Comparison of ENCODE assay signal across 12 mouse cellular contexts in the genomic region with DNA sequence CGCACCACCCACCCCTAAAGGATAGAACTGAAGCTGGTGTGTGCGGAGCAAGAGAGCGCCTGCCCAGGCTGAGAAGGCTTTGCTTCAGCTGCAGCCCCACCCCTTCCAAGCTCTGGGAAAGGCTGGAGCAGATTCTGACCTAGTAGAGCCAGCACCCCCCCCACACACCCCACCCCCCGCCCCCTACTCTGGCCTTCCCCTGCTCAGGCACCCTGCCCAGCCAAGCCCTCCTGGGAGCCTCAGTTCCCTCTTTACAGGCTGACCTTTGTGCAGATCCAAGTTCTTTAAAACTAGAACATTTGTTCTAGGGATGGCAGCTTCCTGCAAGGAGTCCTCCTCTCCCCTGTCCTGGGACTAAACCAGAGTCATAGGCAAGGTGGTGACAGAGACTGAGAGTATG. TPM values are rescaled to one million over a fixed set of nuclear protein-coding genes. Genes with fewer than 3 reads are reported as not detected.
A peak's percentile ranks its signal among the peaks of the same experiment; 100 is the strongest.
DNase-seq lines count a peak whose midpoint lies in the region; ATAC-seq lines count a peak whose summit lies in the region.
"Had no signal": no experiment of that assay in that cellular context is flagged by ENCODE, and none has a peak within 500 bp of the region (broad histone marks: within the 10 kb centered on the region; RNA-seq: fewer than 3 reads in every experiment).

No protein-coding gene starts in this region.

- DNase-seq in neural tube, embryonic 11.5 days (ENCODE audit: low spot score), result no peak
- DNase-seq in heart, adult 9 months (ENCODE audit: low spot score in 2 of 2), result peak; percentile 60 to 61
- DNase-seq in testis, postnatal 10 days (ENCODE audit: low spot score), result peak; percentile 84
- DNase-seq in layer of hippocampus, postnatal 25 days (ENCODE audit: extremely low spot score in 1 of 2, low spot score in 1 of 2), result no peak
- DNase-seq in MN1 (ENCODE audit: low spot score), result no peak
- no peak for DNase-seq in layer of hippocampus, adult 18-20 months (ENCODE audit: low spot score in 2 of 2)
- DNase-seq: thymus, postnatal 25 days had no signal

- WGBS in neural tube, embryonic 11.5 days, result 49% methylated on average over 4 of the region's 4 CpGs
- 57% methylated on average over 4 of the region's 4 CpGs for WGBS in neural tube, embryonic 15.5 days
- WGBS in kidney, embryonic 14.5 days, result 35% methylated on average over 4 of the region's 4 CpGs

- no peak for ATAC-seq in neural tube, embryonic 11.5 days (ENCODE audit: insufficient read depth, low FRiP score, low TSS enrichment)
- ATAC-seq in neural tube, embryonic 15.5 days (ENCODE audit: low FRiP score), result no peak
- ATAC-seq in kidney, embryonic 14.5 days (ENCODE audit: low FRiP score, low TSS enrichment), result no peak

- no peak overlapping the region for H3K27ac ChIP-seq in neural tube, embryonic 11.5 days (ENCODE audit: low read depth, low read length)
- no peak overlapping the region for H3K27ac ChIP-seq in neural tube, embryonic 15.5 days (replicated peaks)
- H3K27ac ChIP-seq in kidney, embryonic 14.5 days (ENCODE audit: low read depth, low read length), result no peak overlapping the region

- peaks cover 12% of the 10 kb centered on the region; the same call in 1 of the 2 replicates for H3K4me1 ChIP-seq in neural tube, embryonic 11.5 days (ENCODE audit: control insufficient read depth, insufficient read depth, low read length)
- H3K4me1 ChIP-seq in neural tube, embryonic 15.5 days, result peaks cover 34% of the 10 kb centered on the region
- peaks cover 13% of the 10 kb centered on the region for H3K4me1 ChIP-seq in kidney, embryonic 14.5 days (ENCODE audit: control insufficient read depth, insufficient read depth, low read length)

- H3K9me3 ChIP-seq in neural tube, embryonic 11.5 days (ENCODE audit: control insufficient read depth, low read length), result no peaks in the 10 kb centered on the region
- no peaks in the 10 kb centered on the region for H3K9me3 ChIP-seq in neural tube, embryonic 15.5 days (replicated peaks)
- no peaks in the 10 kb centered on the region for H3K9me3 ChIP-seq in kidney, embryonic 14.5 days (ENCODE audit: control insufficient read depth, low read length)

- peaks cover 32% of the 10 kb centered on the region for H3K27me3 ChIP-seq in neural tube, embryonic 11.5 days (ENCODE audit: control insufficient read depth, insufficient read depth, low read length)
- H3K27me3 ChIP-seq in neural tube, embryonic 15.5 days (replicated peaks), result peaks cover 35% of the 10 kb centered on the region
- peaks cover 9% of the 10 kb centered on the region; the same call in 1 of the 2 replicates for H3K27me3 ChIP-seq in kidney, embryonic 14.5 days (ENCODE audit: control insufficient read depth, insufficient read depth, low read length)

- no peak overlapping the region for H3K9ac ChIP-seq in neural tube, embryonic 11.5 days (ENCODE audit: low read length)
- no peak overlapping the region for H3K9ac ChIP-seq in neural tube, embryonic 15.5 days (replicated peaks)
- no peak overlapping the region for H3K9ac ChIP-seq in kidney, embryonic 14.5 days (ENCODE audit: low read depth, low read length)

- 0 out of 2 replicates have a peak overlapping the region, but pooled peaks have one; percentile 3 for H3K4me2 ChIP-seq in neural tube, embryonic 11.5 days (ENCODE audit: low read depth)
- H3K4me2 ChIP-seq in neural tube, embryonic 15.5 days, result no peak overlapping the region
- 0 out of 2 replicates have a peak overlapping the region, but pooled peaks have one; percentile 6 for H3K4me2 ChIP-seq in kidney, embryonic 14.5 days (replicated peaks; ENCODE audit: low read depth, low read length)

- no peaks in the 10 kb centered on the region for H3K36me3 ChIP-seq in neural tube, embryonic 11.5 days (ENCODE audit: control insufficient read depth, insufficient read depth, low read length)
- no peaks in the 10 kb centered on the region for H3K36me3 ChIP-seq in neural tube, embryonic 15.5 days
- H3K36me3 ChIP-seq in kidney, embryonic 14.5 days (ENCODE audit: control insufficient read depth, insufficient read depth, low read length), result no peaks in the 10 kb centered on the region
- H3K36me3 ChIP-seq: G1E had no signal

- no peak overlapping the region for H3K4me3 ChIP-seq in neural tube, embryonic 11.5 days (ENCODE audit: low read depth, low read length)
- no peak overlapping the region for H3K4me3 ChIP-seq in neural tube, embryonic 15.5 days (replicated peaks)
- H3K4me3 ChIP-seq in kidney, embryonic 14.5 days (ENCODE audit: low read length), result no peak overlapping the region

RNA-seq across cellular contexts. Expression of a gene that starts 1.8 kb away (rescaled TPM):
- 3.4 and 4.2 TPM in 2 replicates for polyA plus RNA-seq in neural tube, embryonic 11.5 days (2014; fragmentation: Nextera tagmentation; extraction: Ambion mirVana)
- polyA plus RNA-seq in neural tube, embryonic 15.5 days (2015; fragmentation: Nextera tagmentation; extraction: Ambion mirVana), result 5.0 and 6.3 TPM in 2 replicates
- polyA plus RNA-seq in kidney, embryonic 14.5 days (2014; fragmentation: Nextera tagmentation; extraction: Ambion mirVana), result 10.1 and 10.7 TPM in 2 replicates
- 10 to 100 TPM in 1 of 2 experiments, 1 to 10 TPM in 1; 7.3 to 11.1 TPM for total RNA-seq in layer of hippocampus, postnatal 25 days (2021)
- total RNA-seq in layer of hippocampus, adult 18-20 months (2021), result 1 to 10 TPM; 8.7 to 9.2 TPM
- total RNA-seq: megakaryocyte progenitor cell, adult 5-6 weeks had no signal
- polyA plus RNA-seq: G1E had no signal

RNA-seq across cellular contexts. Expression of a gene that starts 10.6 kb away (rescaled TPM):
- 11.4 and 11.8 TPM in 2 replicates for polyA plus RNA-seq in neural tube, embryonic 11.5 days (2014; fragmentation: Nextera tagmentation; extraction: Ambion mirVana)
- polyA plus RNA-seq in neural tube, embryonic 15.5 days (2015; fragmentation: Nextera tagmentation; extraction: Ambion mirVana), result 4.4 and 8.5 TPM in 2 replicates
- 11.7 and 14.1 TPM in 2 replicates for polyA plus RNA-seq in kidney, embryonic 14.5 days (2014; fragmentation: Nextera tagmentation; extraction: Ambion mirVana)
- 1 to 10 TPM; 2.2 to 4.0 TPM for total RNA-seq in layer of hippocampus, postnatal 25 days (2021)
- 1 to 10 TPM; 3.4 to 3.5 TPM for total RNA-seq in layer of hippocampus, adult 18-20 months (2021)
- total RNA-seq: megakaryocyte progenitor cell, adult 5-6 weeks had no signal

RNA-seq across cellular contexts. Expression of a gene that starts 15.6 kb away (rescaled TPM):
- polyA plus RNA-seq in neural tube, embryonic 11.5 days (2014; fragmentation: Nextera tagmentation; extraction: Ambion mirVana), result 1,905 and 1,926 TPM in 2 replicates
- polyA plus RNA-seq in neural tube, embryonic 15.5 days (2015; fragmentation: Nextera tagmentation; extraction: Ambion mirVana), result 1,034 and 1,270 TPM in 2 replicates
- polyA plus RNA-seq in kidney, embryonic 14.5 days (2014; fragmentation: Nextera tagmentation; extraction: Ambion mirVana), result 2,108 and 2,169 TPM in 2 replicates
- 100 to 1,000 TPM; 426 to 481 TPM for total RNA-seq in layer of hippocampus, postnatal 25 days (2021)
- total RNA-seq in layer of hippocampus, adult 18-20 months (2021), result 100 to 1,000 TPM; 438 to 463 TPM

RNA-seq across cellular contexts. Expression of a gene that starts 23.7 kb away (rescaled TPM):
- 84.0 and 93.7 TPM in 2 replicates for polyA plus RNA-seq in neural tube, embryonic 11.5 days (2014; fragmentation: Nextera tagmentation; extraction: Ambion mirVana)
- polyA plus RNA-seq in neural tube, embryonic 15.5 days (2015; fragmentation: Nextera tagmentation; extraction: Ambion mirVana), result 63.1 and 64.7 TPM in 2 replicates
- 73.4 and 82.0 TPM in 2 replicates for polyA plus RNA-seq in kidney, embryonic 14.5 days (2014; fragmentation: Nextera tagmentation; extraction: Ambion mirVana)
- total RNA-seq in layer of hippocampus, postnatal 25 days (2021), result 10 to 100 TPM; 26.8 to 32.6 TPM
- total RNA-seq in layer of hippocampus, adult 18-20 months (2021), result 10 to 100 TPM; 35.7 to 36.1 TPM

RNA-seq across cellular contexts. Expression of a gene that starts 27.2 kb away (rescaled TPM):
- polyA plus RNA-seq in neural tube, embryonic 11.5 days (2014; fragmentation: Nextera tagmentation; extraction: Ambion mirVana), result 5.3 and 5.9 TPM in 2 replicates
- 0.33 and 64.8 TPM in 2 replicates for polyA plus RNA-seq in neural tube, embryonic 15.5 days (2015; fragmentation: Nextera tagmentation; extraction: Ambion mirVana)
- polyA plus RNA-seq in kidney, embryonic 14.5 days (2014; fragmentation: Nextera tagmentation; extraction: Ambion mirVana), result 117 and 132 TPM in 2 replicates
- not detected for total RNA-seq in layer of hippocampus, postnatal 25 days (2021)
- not detected for total RNA-seq in layer of hippocampus, adult 18-20 months (2021)
- total RNA-seq: G1E; left cerebral cortex, adult 18-20 months; megakaryocyte progenitor cell, adult 5-6 weeks had no signal
- polyA plus RNA-seq: G1E had no signal

Comparison
In these comparisons a context has a peak if more than half of its experiments do, and no peak if none do; other contexts are left out.
1. DNase-seq: peak in heart, adult 9 months (2 of 2) and testis, postnatal 10 days (single experiment); none in neural tube, embryonic 11.5 days (single experiment), layer of hippocampus, postnatal 25 days (0 of 2), MN1 (single experiment) and layer of hippocampus, adult 18-20 months (0 of 2).